Mouse (Mus musculus) stomach, embryonic 16.5 days (tissue): Measurements from ENCODE around the gene Fgf4. TPM values are rescaled to one million over a fixed set of nuclear protein-coding genes. Genes with fewer than 3 reads are reported as not detected.

Experiments used
- ATAC-seq: fragments of 200-750 bp; cut with Nextera tagmentation; 2 replicates; pipeline ENCODE4 v1.8.0; 2017; ENCODE audit warnings: moderate number of reproducible peaks, moderate TSS enrichment; ENCODE audit not compliant: insufficient read depth, low FRiP score
- H3K27ac ChIP-seq: fragments of 300-500 bp; sonication (generic); 2 replicates; pipeline ENCODE4 v1.5.1; 2014; ENCODE audit warnings: low read length
- H3K27me3 ChIP-seq: fragments of 300-500 bp; sonication (generic); 2 replicates; pipeline ENCODE4 v1.6.1; 2014; ENCODE audit warnings: low read length, control low read depth, mixed read lengths; ENCODE audit not compliant: control insufficient read depth, insufficient read depth
- H3K36me3 ChIP-seq: fragments of 300-500 bp; sonication (generic); 2 replicates; pipeline ENCODE4 v1.6.1; 2014; ENCODE audit warnings: low read length; ENCODE audit not compliant: control insufficient read depth, insufficient read depth
- H3K4me1 ChIP-seq: fragments of 300-500 bp; sonication (generic); 2 replicates; pipeline ENCODE4 v1.6.1; 2014; ENCODE audit warnings: low read length, control low read depth, mixed read lengths; ENCODE audit not compliant: control insufficient read depth, insufficient read depth
- H3K4me2 ChIP-seq: fragments of 300-500 bp; sonication (generic); 2 replicates; pipeline ENCODE4 v1.6.1; 2014; ENCODE audit warnings: low read depth, low read length, mixed read lengths
- H3K4me3 ChIP-seq: fragments of 300-500 bp; sonication (generic); replicated peaks from 2 replicates; pipeline ENCODE4 v1.5.1; 2014; ENCODE audit warnings: mild to moderate bottlenecking, low read length
- H3K9ac ChIP-seq: fragments of 300-500 bp; sonication (generic); 2 replicates; pipeline ENCODE4 v1.6.1; 2014; ENCODE audit warnings: low read length
- H3K9me3 ChIP-seq: fragments of 300-500 bp; sonication (generic); replicated peaks from 2 replicates; pipeline ENCODE4 v1.6.1; 2016; ENCODE audit warnings: low read length, control low read depth; ENCODE audit not compliant: control insufficient read depth
- WGBS: fragments of 180-500 bp; shearing (Covaris S2); extraction: QIAGEN DNeasy Blood & Tissue Kit; methylation state at CpG from one replicate; pipeline ENCODE4 v1.1.7; 2014; 5-methylcytosine and 5-hydroxymethylcytosine counted together
- polyA plus RNA-seq: library from polyadenylated mRNA; unstranded; fragments of >200 nt; fragmentation: Nextera tagmentation; extraction: Ambion mirVana; gene quantifications from 2 replicates; pipeline ENCODE4 v1.2.1, GENCODE M21; 2015

Gene Fgf4
- polyA plus RNA-seq, 1 experiment from 2014 or later, result 0.08 TPM

DNA sequence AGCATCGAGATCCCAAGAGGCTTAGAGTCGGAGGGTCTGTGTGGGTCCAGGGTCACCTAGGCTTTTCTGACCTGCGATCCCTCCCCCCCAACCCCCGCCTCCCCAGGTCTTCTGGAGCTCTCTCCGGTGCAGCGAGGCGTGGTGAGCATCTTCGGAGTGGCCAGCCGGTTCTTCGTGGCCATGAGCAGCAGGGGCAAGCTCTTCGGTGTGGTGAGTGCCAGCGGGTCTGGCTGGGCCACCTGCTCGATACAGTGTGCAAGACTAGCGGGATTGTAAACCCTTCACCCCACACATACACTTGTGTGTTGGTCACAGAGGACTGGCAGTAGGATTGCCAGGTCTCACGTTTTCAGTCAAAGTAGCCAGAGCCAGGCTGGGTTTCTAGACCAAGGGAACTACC is 15.0 kb downstream of the Fgf4 start:
- 2% methylated on average over 15 of the region's 15 CpGs for WGBS
- Histone ChIP-seq H3K27ac (no peak overlapping the region), H3K36me3 (no peaks in the 10 kb centered on the region), H3K4me2 (no peak overlapping the region), H3K9me3 (no peaks in the 10 kb centered on the region), H3K27me3 (peaks cover 72% of the 10 kb centered on the region), H3K4me1 (peaks cover 6% of the 10 kb centered on the region), H3K9ac (no peak overlapping the region), H3K4me3 (no peak overlapping the region)
- ATAC-seq, result no peak

DNA sequence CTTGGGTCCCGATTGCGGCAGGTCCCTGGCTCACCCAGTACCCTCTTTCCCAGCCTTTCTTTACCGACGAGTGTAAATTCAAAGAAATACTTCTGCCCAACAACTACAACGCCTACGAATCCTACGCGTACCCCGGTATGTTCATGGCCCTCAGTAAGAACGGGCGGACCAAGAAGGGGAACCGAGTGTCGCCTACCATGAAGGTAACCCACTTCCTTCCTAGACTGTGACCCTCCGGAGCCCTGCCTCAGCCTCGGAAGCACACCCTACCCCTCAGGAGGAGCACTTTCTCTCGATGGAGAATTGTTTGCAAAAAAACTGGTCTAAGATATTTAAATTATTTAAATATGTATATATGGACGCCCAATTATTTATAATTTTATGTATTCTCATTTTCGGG is 15.5 kb downstream of the Fgf4 start:
- Histone ChIP-seq H3K4me2 (no peak overlapping the region), H3K27me3 (peaks cover 78% of the 10 kb centered on the region), H3K9me3 (no peaks in the 10 kb centered on the region), H3K4me3 (no peak overlapping the region), H3K4me1 (peaks cover 6% of the 10 kb centered on the region), H3K9ac (no peak overlapping the region), H3K36me3 (no peaks in the 10 kb centered on the region), H3K27ac (no peak overlapping the region)
- 4% methylated on average over 18 of the region's 18 CpGs for WGBS
- ATAC-seq, result no peak

DNA sequence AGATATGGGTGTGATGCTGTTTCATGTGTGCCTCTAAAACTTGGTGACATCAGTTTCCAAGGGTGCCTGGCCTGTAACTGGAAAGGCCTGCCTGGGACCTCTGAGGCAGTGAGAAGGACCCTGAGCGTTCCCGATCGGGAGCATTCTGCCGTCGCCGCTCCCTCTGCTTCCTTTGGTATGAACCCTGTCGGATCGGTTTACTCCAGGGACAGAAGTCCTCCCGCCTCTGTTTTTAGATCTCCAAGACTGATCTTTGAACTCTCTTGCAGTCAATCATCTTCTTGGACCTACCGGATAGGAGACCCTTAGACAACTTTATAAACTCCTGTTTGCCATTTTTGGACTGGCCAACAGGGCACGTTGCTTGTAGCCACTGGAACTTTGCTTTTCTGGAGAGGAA is 16.0 kb downstream of the Fgf4 start:
- H3K9ac ChIP-seq, result no peak overlapping the region
- no peak overlapping the region for H3K4me3 ChIP-seq
- H3K4me1 ChIP-seq, result peaks cover 6% of the 10 kb centered on the region
- no peak overlapping the region for H3K27ac ChIP-seq
- no peak overlapping the region for H3K4me2 ChIP-seq
- no peak for ATAC-seq
- no peaks in the 10 kb centered on the region for H3K9me3 ChIP-seq
- WGBS, result 2% methylated on average over 11 of the region's 11 CpGs
- peaks cover 79% of the 10 kb centered on the region for H3K27me3 ChIP-seq
- H3K36me3 ChIP-seq, result no peaks in the 10 kb centered on the region

DNA sequence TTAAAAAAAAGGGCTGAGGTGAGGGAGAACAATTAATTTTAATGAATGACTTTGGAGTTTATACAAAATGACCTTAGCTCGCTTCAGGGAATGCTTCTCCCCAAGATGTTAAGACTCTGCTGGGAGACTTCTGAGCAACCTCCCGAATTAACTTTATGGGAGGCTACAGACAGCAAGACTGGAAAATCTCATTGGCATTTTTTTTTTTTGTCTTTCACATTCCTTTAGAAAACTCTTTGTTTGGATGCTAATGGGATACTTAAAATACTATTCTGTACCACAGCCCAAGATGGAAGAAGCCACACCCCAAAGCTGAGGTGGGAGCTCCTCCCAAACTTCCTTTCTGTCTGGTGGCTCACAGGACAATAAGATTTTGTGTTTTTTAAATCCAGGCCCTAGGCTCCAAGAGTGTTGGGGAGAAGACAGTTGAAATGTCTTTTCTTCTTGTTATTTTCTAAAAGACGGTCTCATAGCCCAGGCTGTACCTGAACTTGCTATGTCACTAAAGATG is 17.0 kb downstream of the Fgf4 start:
- H3K27me3 ChIP-seq, result peaks cover 74% of the 10 kb centered on the region
- 42% methylated on average over 3 of the region's 3 CpGs for WGBS
- H3K9me3 ChIP-seq, result no peaks in the 10 kb centered on the region
- ATAC-seq, result no peak
- no peaks in the 10 kb centered on the region for H3K36me3 ChIP-seq
- peaks cover 6% of the 10 kb centered on the region for H3K4me1 ChIP-seq
- no peak overlapping the region for H3K9ac ChIP-seq
- no peak overlapping the region for H3K27ac ChIP-seq
- no peak overlapping the region for H3K4me3 ChIP-seq
- no peak overlapping the region for H3K4me2 ChIP-seq

DNA sequence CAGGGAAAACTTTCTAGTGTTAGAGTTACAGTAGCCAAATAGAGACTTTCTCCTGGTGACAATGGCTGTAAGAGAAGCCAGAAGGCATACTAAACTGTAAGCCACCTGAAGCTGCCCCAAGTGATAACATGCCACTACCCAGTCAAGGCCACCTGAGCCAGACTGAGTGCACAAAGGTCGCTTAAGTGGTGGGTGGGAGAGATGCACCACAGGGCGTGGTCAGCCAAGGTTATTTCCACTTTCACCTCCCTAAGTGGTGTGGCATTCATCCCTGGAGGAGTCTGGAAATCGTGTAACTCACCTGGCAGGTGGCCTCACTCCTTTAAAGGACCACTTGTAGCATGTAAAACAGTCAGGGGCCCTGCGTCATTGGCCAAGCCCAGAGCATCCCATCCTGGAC is 20.0 kb downstream of the Fgf4 start:
- WGBS, result 50% methylated on average over 4 of the region's 4 CpGs
- H3K4me3 ChIP-seq, result no peak overlapping the region
- no peak overlapping the region for H3K4me2 ChIP-seq
- H3K27me3 ChIP-seq, result peaks cover 45% of the 10 kb centered on the region
- no peaks in the 10 kb centered on the region for H3K9me3 ChIP-seq
- ATAC-seq, result no peak
- no peak overlapping the region for H3K27ac ChIP-seq
- no peak overlapping the region for H3K9ac ChIP-seq
- no peaks in the 10 kb centered on the region for H3K4me1 ChIP-seq
- no peaks in the 10 kb centered on the region for H3K36me3 ChIP-seq

DNA sequence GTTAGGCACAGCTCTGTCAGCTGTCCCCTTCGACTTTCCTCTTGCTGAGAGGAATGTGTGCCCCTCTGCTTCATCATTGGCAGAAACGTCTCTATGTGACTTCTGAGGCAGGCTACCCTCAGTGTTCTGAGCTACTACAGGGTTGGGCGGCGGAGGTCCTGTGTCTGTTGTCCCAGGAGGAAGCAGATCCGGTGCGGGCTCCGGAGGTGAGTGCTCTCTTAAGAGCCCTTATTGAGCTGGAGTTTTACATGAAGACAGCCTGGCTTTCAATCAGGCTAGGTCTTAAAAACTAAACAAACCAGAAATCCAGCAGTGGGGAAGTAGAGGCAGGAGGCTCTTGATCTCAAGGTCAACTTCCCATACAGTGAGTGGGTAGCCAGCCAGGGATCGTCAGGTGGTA is 20.4 kb downstream of the Fgf4 start:
- Histone ChIP-seq H3K27ac (no peak overlapping the region), H3K27me3 (peaks cover 40% of the 10 kb centered on the region), H3K4me1 (no peaks in the 10 kb centered on the region), H3K9ac (no peak overlapping the region), H3K36me3 (no peaks in the 10 kb centered on the region), H3K9me3 (no peaks in the 10 kb centered on the region), H3K4me3 (no peak overlapping the region), H3K4me2 (no peak overlapping the region)
- WGBS, result 74% methylated on average over 8 of the region's 8 CpGs
- ATAC-seq, result no peak

DNA sequence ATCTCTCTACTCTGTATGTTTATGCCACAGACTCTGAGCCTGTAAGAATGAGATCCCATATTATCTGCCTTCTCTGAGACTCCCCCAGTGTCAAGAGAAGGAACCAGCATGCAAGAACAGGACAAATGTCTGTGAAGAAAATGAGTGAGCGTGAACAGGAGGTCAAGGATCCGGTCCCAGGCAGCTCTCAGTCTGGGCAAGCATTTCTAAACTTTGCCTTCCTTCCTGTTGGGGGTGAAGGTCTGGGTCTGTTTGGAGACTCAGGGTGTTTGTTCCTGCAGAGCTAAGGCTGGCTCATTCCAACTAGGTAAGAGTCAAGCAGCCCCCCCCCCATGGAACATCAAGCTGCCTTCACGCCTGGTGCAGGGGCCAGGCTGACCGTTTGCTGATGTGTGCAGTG is 25.3 kb downstream of the Fgf4 start:
- ATAC-seq, result no peak
- H3K9ac ChIP-seq, result no peak overlapping the region
- WGBS, result 61% methylated on average over 4 of the region's 4 CpGs

DNA sequence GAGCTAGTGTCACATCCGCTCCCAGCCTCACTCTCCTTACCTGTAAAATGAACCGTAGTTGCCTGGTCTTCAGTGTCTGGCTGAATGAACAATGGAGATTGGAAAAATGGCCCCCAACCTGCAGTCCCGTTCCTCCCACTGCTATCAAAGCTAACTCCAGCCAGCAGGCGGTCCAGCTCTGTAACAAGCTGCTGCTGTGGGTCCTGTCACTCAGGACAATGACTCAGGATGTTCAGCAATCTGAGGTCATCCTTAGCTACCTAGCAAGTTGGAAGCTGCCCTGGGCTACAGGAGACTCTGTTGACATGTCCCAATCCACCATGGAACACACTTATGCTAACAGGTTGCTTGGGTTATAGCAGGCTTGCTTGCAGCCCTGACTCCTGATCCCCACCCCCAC is 26.0 kb downstream of the Fgf4 start:
- 78% methylated on average over 4 of the region's 4 CpGs for WGBS
- Histone ChIP-seq H3K36me3 (no peaks in the 10 kb centered on the region), H3K4me3 (no peak overlapping the region), H3K9ac (no peak overlapping the region), H3K4me2 (no peak overlapping the region), H3K9me3 (no peaks in the 10 kb centered on the region), H3K4me1 (no peaks in the 10 kb centered on the region), H3K27me3 (no peaks in the 10 kb centered on the region), H3K27ac (no peak overlapping the region)
- ATAC-seq, result no peak

More for the DNA sequence above, 25.3 kb downstream of the Fgf4 start:
- Histone ChIP-seq H3K27me3 (0 out of 2 replicates have a peak, but pooled peaks cover 4% of the 10 kb centered on the region), H3K4me2 (no peak overlapping the region), H3K4me1 (no peaks in the 10 kb centered on the region), H3K36me3 (no peaks in the 10 kb centered on the region), H3K9me3 (no peaks in the 10 kb centered on the region), H3K27ac (no peak overlapping the region), H3K4me3 (no peak overlapping the region)

DNA sequence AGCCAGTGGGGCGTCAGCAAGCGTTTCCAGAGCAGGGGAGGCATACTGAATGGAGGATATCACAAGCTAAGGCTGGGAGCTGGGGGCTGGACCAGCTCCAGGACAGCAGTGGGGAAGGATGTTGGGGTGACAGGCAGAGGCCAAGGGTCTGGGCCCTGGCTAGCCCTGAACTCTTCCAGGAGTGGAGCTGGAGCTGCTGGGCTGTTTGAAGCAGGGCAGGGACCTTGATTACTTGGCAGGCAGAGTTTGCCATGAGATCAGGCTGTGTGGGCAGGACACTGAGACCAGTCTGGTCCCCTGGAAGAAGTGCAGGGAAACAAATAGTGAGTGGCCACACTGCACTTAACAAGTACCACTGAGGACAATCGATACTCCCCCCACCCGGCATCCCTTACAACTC is 27.1 kb downstream of the Fgf4 start:
- no peak for ATAC-seq
- Histone ChIP-seq H3K27ac (no peak overlapping the region), H3K4me1 (no peaks in the 10 kb centered on the region), H3K27me3 (no peaks in the 10 kb centered on the region), H3K9ac (no peak overlapping the region), H3K9me3 (no peaks in the 10 kb centered on the region), H3K4me3 (no peak overlapping the region), H3K36me3 (no peaks in the 10 kb centered on the region), H3K4me2 (no peak overlapping the region)
- 68% methylated on average over 4 of the region's 4 CpGs for WGBS

DNA sequence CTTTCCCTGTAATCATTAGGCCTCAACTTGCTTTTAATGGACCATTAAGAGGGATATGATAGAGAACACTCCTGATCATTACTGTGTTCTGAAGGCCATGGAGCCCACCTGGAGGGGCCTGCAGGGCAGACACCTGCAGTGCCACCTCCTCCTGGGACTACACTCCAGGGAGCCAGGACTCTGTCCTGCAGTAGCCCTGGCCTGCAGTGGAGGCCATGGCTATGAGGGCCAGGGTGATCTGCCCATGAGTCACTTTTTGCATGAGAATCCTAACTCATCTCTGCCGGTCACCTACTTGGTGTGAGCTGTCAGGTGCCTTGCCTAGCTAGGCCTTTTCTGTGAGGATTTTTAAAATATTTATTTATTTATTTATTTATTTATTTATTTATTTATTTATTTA is 31.2 kb downstream of the Fgf4 start:
- H3K4me3 ChIP-seq, result no peak overlapping the region
- H3K27me3 ChIP-seq, result no peaks in the 10 kb centered on the region
- no peaks in the 10 kb centered on the region for H3K9me3 ChIP-seq
- no peaks in the 10 kb centered on the region for H3K36me3 ChIP-seq
- H3K4me1 ChIP-seq, result no peaks in the 10 kb centered on the region
- no peak overlapping the region for H3K4me2 ChIP-seq
- H3K27ac ChIP-seq, result no peak overlapping the region
- ATAC-seq, result no peak
- 72% methylated on average over 1 of the region's 1 CpGs for WGBS
- no peak overlapping the region for H3K9ac ChIP-seq
